Mouse (Mus musculus) CD4-positive helper T cell, adult 2 months (primary cell): ENCODE measurements around the gene Ccdc65.

Experiments
- DNase-seq: peaks from one replicate; pipeline ENCODE4 v3.0.0-alpha.2; 2012; ENCODE audit warnings: low read depth, missing footprints, low spot score

Ccdc65 gene

DNA sequence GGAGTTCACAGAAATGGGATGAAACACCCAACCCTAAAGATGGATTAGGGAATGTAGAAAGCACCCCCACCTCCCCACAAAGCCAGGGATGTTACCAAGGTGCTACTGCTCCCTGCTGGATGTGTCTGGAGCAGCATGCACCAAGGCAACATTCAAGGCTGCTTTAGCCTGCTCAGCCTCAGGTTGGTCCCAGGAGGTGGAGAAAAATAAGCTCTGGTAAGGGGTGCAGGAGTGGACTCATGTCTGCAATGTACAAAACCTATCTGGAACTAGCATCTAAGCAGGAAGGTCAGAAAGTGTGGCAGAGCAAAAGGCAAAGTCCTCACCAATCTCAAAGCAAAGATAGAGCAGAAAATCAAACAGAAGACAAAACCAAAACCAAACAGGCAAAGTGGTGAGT lies 29.9 kb downstream of the Ccdc65 start:
- DNase-seq = no peak

DNA sequence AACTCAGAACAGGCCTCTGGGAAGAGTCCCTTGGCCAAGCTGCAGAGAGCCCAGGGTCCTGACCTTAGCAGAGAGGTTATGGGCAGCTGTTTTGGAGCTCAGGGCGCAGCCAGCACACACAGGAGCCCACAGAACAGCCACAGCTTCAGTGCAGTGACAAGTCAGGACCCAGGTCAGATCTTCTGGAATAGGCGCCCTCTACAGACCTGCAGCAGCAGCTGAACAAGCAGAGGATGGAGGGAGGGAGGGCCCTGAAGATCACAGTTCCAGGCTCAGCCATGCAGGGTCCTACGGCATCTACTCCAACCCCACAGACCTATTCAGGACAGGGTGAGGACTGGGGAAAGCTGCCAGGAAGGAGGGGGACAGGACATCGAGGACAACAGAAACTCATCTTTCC lies 30.8 kb downstream of the Ccdc65 start:
- no peak for DNase-seq

DNA sequence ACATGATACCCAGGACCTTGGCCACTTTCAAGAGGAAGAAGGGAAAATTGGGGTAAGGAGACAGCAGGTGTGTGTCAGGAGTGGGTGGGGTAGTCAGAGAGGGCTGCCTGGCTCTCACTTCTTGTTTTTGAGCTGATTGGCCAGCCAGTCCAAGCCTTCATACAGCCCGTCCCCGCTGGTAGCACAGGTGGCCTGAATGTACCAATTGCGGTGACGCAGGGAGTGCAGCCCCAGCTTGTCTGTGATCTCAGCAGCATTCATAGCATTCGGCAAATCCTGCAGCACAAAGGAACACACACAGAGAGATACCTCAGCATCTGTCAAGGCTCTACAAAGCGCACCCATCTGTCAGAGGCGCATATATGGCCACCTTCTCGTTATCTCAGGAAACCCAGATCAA lies 32.2 kb downstream of the Ccdc65 start:
- no peak for DNase-seq

DNA sequence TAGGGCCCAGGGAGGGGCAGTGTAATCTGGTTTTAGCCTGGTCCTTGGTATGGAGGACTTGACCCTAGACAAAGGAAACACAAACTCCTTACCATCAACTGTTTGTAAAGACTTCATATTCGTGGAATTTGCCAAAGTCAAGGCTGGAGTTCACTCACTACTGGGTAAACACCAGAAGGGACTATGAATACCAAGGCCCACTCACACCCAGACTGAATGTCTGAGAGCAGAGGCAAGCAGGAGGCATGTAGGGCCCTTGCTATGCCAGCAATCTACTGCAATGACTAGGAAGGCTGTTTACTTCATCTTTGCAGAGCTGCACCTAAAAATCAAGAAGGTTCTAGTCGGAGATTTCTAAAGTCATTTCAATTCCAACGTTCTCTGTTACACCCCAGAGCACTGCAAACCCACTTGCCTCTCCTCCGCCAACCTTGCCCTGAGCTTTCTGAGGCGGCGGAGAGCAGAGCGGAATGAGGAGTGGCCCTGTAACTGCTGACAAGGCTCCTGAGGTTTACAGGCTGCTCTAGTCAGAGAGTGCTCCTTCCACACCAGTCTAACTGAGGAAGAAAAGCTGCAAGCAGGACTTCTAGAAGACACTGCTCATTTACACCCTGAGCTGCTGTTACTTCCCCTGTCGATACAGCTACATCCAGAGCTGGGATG lies 34.9 kb downstream of the Ccdc65 start:
- DNase-seq = no peak

DNA sequence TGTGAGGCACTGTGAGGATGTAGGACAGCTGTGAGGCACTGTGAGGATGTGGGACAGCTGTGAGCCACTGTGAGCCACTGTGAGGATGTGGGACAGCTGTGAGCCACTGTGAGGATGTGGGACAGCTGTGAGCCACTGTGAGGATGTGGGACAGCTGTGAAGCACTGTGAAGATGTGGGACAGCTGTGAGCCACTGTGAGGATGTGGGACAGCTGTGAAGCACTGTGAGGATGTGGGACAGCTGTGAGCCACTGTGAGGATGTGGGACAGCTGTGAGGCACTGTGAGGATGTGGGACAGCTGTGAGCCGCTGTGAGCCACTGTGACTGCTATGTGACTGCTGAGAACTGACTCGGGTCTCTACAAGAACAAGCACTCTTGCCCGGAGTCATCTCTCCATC lies 35.9 kb downstream of the Ccdc65 start:
- peak; percentile 48 for DNase-seq

DNA sequence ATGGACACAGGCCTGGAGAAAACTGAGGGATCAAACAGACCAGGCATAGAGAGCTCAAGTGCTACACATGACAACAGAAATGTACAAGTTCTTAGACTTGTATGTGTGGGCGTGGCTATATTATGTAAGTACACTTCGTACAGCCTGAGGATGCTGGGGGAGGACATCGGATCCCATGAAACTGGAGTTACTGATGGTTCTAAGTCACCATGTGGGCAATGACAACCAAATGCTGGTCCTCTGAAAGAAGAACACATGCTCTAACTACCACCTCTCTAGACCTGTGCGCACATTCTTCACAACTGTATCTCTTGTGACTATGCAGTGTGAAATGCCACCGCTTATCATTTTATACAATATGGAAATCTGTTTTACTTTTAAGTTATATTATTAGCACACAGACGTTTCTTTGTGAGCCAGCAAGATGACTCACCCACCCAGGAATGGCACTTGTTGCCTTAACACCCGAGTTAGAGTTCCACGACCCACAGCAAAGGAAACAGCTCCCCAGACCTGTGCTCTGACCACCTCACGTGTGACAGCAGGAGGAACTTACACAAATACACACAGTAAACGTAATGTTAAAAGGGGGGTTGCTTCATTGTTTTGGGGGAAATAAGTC lies 38.4 kb downstream of the Ccdc65 start:
- no peak for DNase-seq

DNA sequence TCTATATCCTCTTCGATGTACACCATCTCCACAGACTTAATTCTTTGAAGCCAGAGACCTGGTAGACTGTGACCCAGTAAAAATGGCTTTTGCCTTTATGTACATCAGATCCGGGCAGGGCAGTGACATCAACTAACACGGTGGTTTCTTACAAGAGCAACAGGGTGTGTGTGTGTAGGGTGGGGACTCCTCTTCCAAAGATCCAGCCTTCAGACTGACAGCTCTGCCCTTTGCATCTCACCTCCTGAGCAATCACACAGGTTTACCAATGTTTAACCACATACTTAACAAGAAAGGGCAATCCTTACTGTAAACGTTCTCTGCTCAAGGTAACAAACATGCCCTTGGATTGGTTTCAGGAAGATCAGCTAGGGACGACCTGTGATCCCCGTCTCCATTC lies 39.3 kb downstream of the Ccdc65 start:
- no peak for DNase-seq

DNA sequence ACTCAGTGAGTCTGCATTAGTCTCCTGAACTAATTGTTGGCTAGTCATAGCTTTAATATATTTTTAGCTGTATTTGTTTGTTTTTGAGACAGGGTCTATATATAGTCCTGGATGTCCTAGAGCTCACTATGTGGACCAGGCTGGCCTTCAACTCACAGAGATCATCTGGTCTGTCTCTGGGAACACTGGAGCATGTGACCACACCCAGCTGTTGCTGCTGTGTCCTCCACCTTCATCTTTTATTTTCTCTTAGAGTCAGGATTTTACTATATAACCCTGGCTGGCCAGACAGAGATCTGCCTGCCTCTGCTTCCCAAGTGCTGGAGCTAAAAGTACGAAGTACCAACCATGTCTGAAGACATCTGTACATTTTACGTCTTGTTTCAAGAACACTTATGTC lies 41.1 kb downstream of the Ccdc65 start:
- no peak for DNase-seq

DNA sequence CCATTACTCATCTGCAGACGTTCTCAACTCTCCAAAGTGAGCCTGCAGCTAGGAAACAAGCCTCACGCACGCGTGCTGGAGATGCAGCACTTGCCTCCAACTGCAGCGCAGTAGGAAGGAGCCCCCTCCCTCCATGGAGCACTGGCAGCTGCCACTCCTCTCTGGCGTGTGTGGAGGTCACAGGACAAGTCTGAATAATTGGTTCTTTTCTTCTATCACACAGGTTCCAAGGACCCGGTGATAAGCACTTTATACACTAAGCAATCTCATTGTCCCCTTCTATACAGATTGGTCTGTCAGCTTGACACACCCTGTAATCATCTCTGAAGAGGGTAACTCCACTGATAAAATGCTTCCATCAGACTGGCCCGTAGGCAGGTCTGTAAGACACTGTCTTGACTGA lies 45.0 kb downstream of the Ccdc65 start:
- no peak for DNase-seq

DNA sequence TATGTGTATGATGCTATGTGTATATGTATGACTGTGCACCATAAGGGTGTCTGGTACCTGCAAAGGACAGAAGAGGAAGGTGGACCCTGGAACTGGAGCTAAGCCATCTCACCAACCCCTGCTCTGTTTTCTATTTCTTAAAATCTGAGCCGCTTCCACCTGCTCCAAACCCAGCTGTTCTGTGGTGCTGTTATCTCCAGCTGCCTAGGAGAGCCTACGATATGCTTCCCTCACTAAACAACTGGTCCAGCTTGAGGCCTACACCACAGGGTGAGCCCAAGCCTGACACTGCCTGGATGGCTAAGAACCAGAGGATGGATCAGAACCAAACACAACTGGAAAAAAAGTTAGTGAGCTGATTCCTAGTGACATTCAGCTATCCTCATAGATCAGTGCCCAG lies 46.1 kb downstream of the Ccdc65 start:
- DNase-seq = no peak

DNA sequence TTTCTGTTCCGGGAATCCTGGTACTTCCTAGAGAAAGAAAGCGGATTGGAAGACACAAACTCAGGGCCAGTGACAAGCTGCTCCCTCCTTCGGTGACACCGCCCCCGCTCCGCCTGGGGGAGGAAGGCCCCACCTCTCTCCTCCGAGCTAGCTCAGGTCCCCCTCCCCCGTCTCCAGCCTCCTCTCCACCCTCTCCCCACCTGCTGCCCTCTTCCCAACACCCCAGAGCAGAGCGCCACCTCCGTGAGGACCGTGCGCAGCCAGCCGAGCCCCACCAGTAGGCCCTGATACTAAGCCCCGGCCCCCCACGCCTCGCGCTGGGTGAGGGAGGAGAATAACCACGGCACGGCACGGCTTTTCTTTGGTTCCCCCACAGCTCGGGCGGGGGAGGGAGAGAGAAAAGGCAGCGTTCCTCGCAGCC lies 54.2 kb downstream of the Ccdc65 start:
- peak; percentile 76 for DNase-seq

DNA sequence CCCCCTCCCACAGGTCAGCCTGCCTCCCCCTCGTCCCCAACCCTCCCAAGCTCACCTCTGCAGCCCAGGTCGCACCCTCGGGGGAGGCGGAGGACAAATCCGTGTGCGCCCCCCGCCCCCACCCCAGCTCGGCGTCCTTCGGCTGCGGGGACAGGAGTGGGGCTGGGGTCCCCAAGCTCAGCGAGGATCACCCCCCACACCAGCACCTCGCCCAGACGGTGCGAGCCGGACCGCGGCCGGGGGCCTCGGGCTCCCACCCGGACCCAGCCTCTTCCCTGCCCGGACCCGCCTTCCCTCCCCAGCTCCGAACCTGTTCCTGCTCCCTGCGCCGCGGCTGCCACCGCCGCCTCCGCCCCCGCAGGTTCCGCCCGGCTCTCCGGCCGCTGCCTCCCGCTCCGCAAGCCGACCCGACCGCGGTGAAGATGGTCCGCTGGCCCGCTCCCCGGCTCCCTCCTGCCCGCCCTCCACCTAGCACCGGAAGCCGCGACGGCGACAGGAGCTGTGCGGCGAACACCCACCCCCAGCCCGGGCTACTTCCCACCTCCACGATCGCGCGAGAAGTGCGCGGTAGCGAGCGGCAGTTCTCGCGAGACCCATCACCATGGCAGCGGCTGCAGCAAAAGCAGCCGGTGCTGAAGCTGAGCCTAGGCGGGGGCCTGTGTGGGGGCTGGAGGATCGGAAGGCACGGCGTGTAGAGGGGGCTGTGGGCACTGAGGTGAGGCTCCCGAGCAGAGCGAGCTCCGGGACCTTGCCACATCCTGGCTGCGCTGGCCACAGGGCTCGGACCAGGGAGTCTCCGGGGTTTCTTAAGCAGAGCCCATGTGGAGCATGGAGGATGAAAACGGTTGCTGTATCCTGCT lies 54.9 kb downstream of the Ccdc65 start, which contains the start of gene Arf3:
TSS of gene Arf3 (minus strand) at position 545 of the 860 bp plus-strand sequence.
- DNase-seq = peak; percentile 98

DNA sequence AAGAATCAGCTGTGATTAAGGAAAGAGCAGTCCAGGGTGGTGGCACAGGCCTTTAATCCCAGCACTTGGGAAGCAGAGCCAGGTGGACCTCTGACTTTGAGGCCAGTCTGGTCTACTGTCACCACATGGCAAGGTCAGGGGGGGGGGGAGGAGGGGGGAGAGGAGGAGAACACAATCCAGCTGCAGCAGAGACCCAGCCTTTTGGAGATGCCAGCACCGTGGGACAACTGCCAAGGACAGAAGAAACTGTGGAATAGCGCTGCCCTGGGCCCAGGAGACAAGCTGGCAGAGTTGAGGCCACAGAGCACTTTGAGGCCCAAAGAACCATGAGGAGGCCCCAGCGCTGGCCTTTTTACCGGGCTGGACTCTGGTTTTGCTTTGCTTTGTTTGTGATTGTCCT lies 57.9 kb downstream of the Ccdc65 start:
- no peak for DNase-seq

DNA sequence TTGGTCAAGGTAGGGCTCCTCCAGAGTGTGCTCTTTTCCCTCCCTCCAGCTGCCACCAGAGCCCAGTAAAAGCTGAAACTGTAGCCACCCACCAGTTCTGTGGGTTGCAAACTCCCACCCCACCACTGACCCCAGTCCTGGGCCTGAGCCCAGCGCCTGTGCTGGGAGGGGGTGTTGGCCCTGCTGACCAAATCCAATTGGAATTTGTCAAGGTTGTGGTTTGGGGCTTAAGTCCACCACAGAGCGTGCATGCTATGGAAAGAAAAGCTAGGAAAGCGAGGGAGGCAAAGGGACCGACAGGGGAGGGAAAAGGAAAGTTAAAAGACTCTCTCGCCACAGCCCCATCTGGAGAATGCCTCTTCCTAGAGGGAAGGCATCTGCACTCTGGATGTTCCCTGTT lies 60.3 kb downstream of the Ccdc65 start:
- no peak for DNase-seq

DNA sequence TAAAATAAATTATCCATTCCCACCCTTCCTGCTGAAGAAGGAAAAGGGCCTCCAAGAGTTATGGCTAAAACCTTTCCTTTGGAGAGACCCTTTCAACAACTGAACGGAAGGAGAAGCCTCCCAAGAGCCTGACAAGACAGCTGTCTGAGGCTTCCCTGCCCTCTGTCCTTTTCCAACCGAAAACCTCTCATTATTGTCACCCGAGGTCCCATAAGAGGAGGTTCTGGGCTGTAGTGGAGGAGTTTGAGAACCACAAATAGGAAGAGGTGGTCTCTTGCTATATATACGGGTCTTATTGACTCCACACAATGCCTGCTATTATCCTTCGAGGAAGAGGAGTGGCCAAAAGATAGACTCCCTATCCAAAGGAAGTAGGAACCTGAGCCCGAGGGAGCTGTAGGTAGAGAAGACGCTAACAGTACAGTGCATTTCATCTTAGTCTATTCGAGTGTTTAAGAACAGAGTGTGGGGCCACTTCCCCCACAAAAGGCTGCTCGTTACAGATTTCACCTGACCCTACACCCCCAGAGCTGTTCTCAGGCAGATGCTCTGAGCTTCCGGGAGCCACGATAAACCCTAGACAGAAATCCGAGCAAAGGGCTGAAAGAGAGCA lies 63.9 kb downstream of the Ccdc65 start:
- peak; percentile 29 for DNase-seq

DNA sequence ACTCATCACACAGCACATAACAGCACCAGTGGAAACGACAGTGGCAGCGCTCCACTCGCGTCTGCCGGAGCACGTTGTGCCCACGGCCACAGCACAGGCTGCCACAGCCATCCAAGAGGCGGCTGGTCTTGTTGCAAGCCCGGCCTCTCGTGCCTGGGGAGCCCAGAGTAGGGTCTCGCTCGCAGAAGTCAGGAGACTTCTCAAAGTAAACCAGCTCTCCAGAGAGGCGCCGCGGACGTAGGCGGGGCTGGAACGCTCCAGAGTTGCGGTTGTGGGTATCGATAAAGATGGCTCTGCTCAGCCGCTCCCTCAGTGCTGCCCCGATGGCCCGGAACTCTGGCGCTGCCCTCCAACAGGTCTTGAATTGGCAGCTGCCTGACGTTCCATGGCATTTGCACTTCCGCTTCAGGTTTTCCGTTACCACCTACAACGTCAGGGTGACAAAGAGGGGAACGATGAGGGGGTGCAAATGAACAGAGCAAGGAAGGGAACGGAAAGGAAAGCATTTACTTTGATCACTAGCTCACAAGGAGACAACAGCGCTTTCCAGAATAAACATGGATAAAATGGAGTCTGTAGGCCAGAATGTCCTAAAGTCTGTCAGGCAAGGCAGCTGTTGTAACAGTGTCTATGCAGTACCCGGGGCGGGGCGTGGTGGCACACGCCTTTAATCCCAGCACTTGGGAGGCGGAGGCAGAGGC lies 64.7 kb downstream of the Ccdc65 start:
- peak; percentile 83 for DNase-seq
